Mouse (Mus musculus) kidney, embryonic 14.5 days (tissue): ENCODE measurements at regions not wholly inside any gene's neighbourhood (a gene's known extent, or its start where the extent isn't known, plus 50 kb on each side); places are given as distances from the start of the nearest gene placed in this dataset.
A peak's percentile ranks its signal among the peaks of the same experiment; 100 is the strongest.

ENCODE experiments used
- ATAC-seq: fragments of 200-750 bp; cut with Nextera tagmentation; 2 replicates; pipeline ENCODE4 v1.8.0; 2017; ENCODE audit warnings: moderate number of reproducible peaks, mild to moderate bottlenecking, moderate TSS enrichment, moderate library complexity; ENCODE audit not compliant: low FRiP score, low TSS enrichment
- H3K27ac ChIP-seq: fragments of 300-500 bp; sonication (generic); 2 replicates; pipeline ENCODE4 v1.5.1; 2014; ENCODE audit warnings: low read depth, mild to moderate bottlenecking, low read length, moderate library complexity, mixed read lengths
- H3K27me3 ChIP-seq: fragments of 300-500 bp; sonication (generic); 2 replicates; pipeline ENCODE4 v1.6.1; 2014; ENCODE audit warnings: mild to moderate bottlenecking, low read length; ENCODE audit not compliant: control insufficient read depth, insufficient read depth
- H3K36me3 ChIP-seq: fragments of 300-500 bp; sonication (generic); 2 replicates; pipeline ENCODE4 v1.6.1; 2014; ENCODE audit warnings: low read length, mixed read lengths; ENCODE audit not compliant: control insufficient read depth, insufficient read depth
- H3K4me1 ChIP-seq: fragments of 300-500 bp; sonication (generic); 2 replicates; pipeline ENCODE4 v1.6.1; 2014; ENCODE audit warnings: low read length, mixed read lengths; ENCODE audit not compliant: control insufficient read depth, insufficient read depth
- H3K4me2 ChIP-seq: fragments of 300-500 bp; sonication (generic); replicated peaks from 2 replicates; pipeline ENCODE4 v1.6.1; 2014; ENCODE audit warnings: low read depth, mild to moderate bottlenecking, low read length
- H3K4me3 ChIP-seq: fragments of 300-500 bp; sonication (generic); 2 replicates; pipeline ENCODE4 v1.5.1; 2014; ENCODE audit warnings: mild to moderate bottlenecking, low read length
- H3K9ac ChIP-seq: fragments of 300-500 bp; sonication (generic); 2 replicates; pipeline ENCODE4 v1.6.1; 2014; ENCODE audit warnings: low read depth, mild to moderate bottlenecking, low read length, moderate library complexity
- H3K9me3 ChIP-seq: fragments of 300-500 bp; sonication (generic); 2 replicates; pipeline ENCODE4 v1.6.1; 2016; ENCODE audit warnings: low read length; ENCODE audit not compliant: control insufficient read depth
- WGBS: fragments of 180-500 bp; shearing (Covaris S2); extraction: QIAGEN DNeasy Blood & Tissue Kit; methylation state at CpG from one replicate; pipeline ENCODE4 v1.1.7; 2014; 5-methylcytosine and 5-hydroxymethylcytosine counted together

GRCm38 (mm10) chr10:37275857-37276256 lies 137.1 kb upstream of the Marcks start:
- no peaks in the 10 kb centered on the region for H3K4me1 ChIP-seq
- no peak overlapping the region for H3K4me2 ChIP-seq
- H3K27me3 ChIP-seq, result no peaks in the 10 kb centered on the region
- no peak overlapping the region for H3K4me3 ChIP-seq
- no peak overlapping the region for H3K27ac ChIP-seq
- 97% methylated on average over 1 of the region's 1 CpGs for WGBS
- no peak for ATAC-seq
- no peaks in the 10 kb centered on the region for H3K36me3 ChIP-seq
- no peak overlapping the region for H3K9ac ChIP-seq
- no peaks in the 10 kb centered on the region for H3K9me3 ChIP-seq

GRCm38 (mm10) chr10:37275271-37275670 lies 136.6 kb upstream of the Marcks start:
- H3K27ac ChIP-seq, result no peak overlapping the region
- WGBS, result 87% methylated on average over 7 of the region's 7 CpGs
- H3K4me3 ChIP-seq, result no peak overlapping the region
- no peak overlapping the region for H3K9ac ChIP-seq
- H3K9me3 ChIP-seq, result no peaks in the 10 kb centered on the region
- H3K4me2 ChIP-seq, result no peak overlapping the region
- H3K27me3 ChIP-seq, result no peaks in the 10 kb centered on the region
- ATAC-seq, result no peak
- H3K4me1 ChIP-seq, result no peaks in the 10 kb centered on the region
- H3K36me3 ChIP-seq, result no peaks in the 10 kb centered on the region

- no peak overlapping the region for H3K9ac ChIP-seq
- no peak overlapping the region for H3K4me3 ChIP-seq
- no peak overlapping the region for H3K4me2 ChIP-seq
- H3K4me1 ChIP-seq, result no peaks in the 10 kb centered on the region
- H3K27ac ChIP-seq, result no peak overlapping the region
- ATAC-seq, result no peak
- H3K27me3 ChIP-seq, result no peaks in the 10 kb centered on the region
- no peaks in the 10 kb centered on the region for H3K36me3 ChIP-seq
- H3K9me3 ChIP-seq, result no peaks in the 10 kb centered on the region
- 94% methylated on average over 1 of the region's 1 CpGs for WGBS
Observed at GRCm38 (mm10) chr10:37271967-37272366, 133.2 kb upstream of the Marcks start.

GRCm38 (mm10) chr10:37270236-37271000 lies 131.7 kb upstream of the Marcks start:
- 80% methylated on average over 10 of the region's 10 CpGs for WGBS
- H3K36me3 ChIP-seq, result no peaks in the 10 kb centered on the region
- no peak overlapping the region for H3K27ac ChIP-seq
- no peak overlapping the region for H3K4me2 ChIP-seq
- H3K27me3 ChIP-seq, result no peaks in the 10 kb centered on the region
- H3K9ac ChIP-seq, result no peak overlapping the region
- no peak for ATAC-seq
- no peak overlapping the region for H3K4me3 ChIP-seq
- H3K9me3 ChIP-seq, result no peaks in the 10 kb centered on the region
- H3K4me1 ChIP-seq, result no peaks in the 10 kb centered on the region

- WGBS, result 50% methylated on average over 1 of the region's 1 CpGs
- H3K4me3 ChIP-seq, result no peak overlapping the region
- no peaks in the 10 kb centered on the region for H3K4me1 ChIP-seq
- H3K27me3 ChIP-seq, result no peaks in the 10 kb centered on the region
- no peak overlapping the region for H3K27ac ChIP-seq
- no peak overlapping the region for H3K4me2 ChIP-seq
- H3K9me3 ChIP-seq, result no peaks in the 10 kb centered on the region
- ATAC-seq, result no peak
- no peak overlapping the region for H3K9ac ChIP-seq
- H3K36me3 ChIP-seq, result no peaks in the 10 kb centered on the region
Observed at GRCm38 (mm10) chr10:37266909-37267308, 128.2 kb upstream of the Marcks start.

GRCm38 (mm10) chr10:37260791-37261488 lies 122.2 kb upstream of the Marcks start:
- ATAC-seq, result no peak
- H3K4me1 ChIP-seq, result no peaks in the 10 kb centered on the region

GRCm38 (mm10) chr10:37259186-37259585 lies 120.5 kb upstream of the Marcks start:
- H3K9ac ChIP-seq, result no peak overlapping the region
- WGBS, result 91% methylated on average over 3 of the region's 3 CpGs
- no peak overlapping the region for H3K4me3 ChIP-seq
- no peak overlapping the region for H3K4me2 ChIP-seq
- ATAC-seq, result no peak
- no peaks in the 10 kb centered on the region for H3K36me3 ChIP-seq
- H3K27me3 ChIP-seq, result no peaks in the 10 kb centered on the region
- H3K9me3 ChIP-seq, result no peaks in the 10 kb centered on the region
- H3K4me1 ChIP-seq, result no peaks in the 10 kb centered on the region
- no peak overlapping the region for H3K27ac ChIP-seq

More at GRCm38 (mm10) chr10:37260791-37261488, 122.2 kb upstream of the Marcks start:
- no peaks in the 10 kb centered on the region for H3K9me3 ChIP-seq
- WGBS, result 80% methylated on average over 8 of the region's 8 CpGs
- no peak overlapping the region for H3K4me3 ChIP-seq
- H3K27me3 ChIP-seq, result no peaks in the 10 kb centered on the region
- no peaks in the 10 kb centered on the region for H3K36me3 ChIP-seq
- no peak overlapping the region for H3K9ac ChIP-seq
- no peak overlapping the region for H3K27ac ChIP-seq
- H3K4me2 ChIP-seq, result no peak overlapping the region

GRCm38 (mm10) chr10:37257544-37257943 lies 118.8 kb upstream of the Marcks start:
- Histone ChIP-seq H3K27ac (no peak overlapping the region), H3K27me3 (no peaks in the 10 kb centered on the region), H3K4me3 (no peak overlapping the region), H3K9me3 (no peaks in the 10 kb centered on the region), H3K36me3 (no peaks in the 10 kb centered on the region), H3K4me2 (no peak overlapping the region), H3K4me1 (no peaks in the 10 kb centered on the region), H3K9ac (no peak overlapping the region)
- whole genome bisulfite sequencing, result 78% methylated on average over 6 of the region's 6 CpGs
- no peak for ATAC-seq

GRCm38 (mm10) chr10:37250934-37251521 lies 112.3 kb upstream of the Marcks start:
- H3K27me3 ChIP-seq, result no peaks in the 10 kb centered on the region
- 66% methylated on average over 6 of the region's 6 CpGs for WGBS
- ATAC-seq, result no peak
- H3K4me2 ChIP-seq, result no peak overlapping the region
- no peak overlapping the region for H3K4me3 ChIP-seq
- H3K36me3 ChIP-seq, result no peaks in the 10 kb centered on the region
- H3K9me3 ChIP-seq, result no peaks in the 10 kb centered on the region
- H3K27ac ChIP-seq, result peak overlapping the region; percentile 66
- no peak overlapping the region for H3K9ac ChIP-seq
- no peaks in the 10 kb centered on the region for H3K4me1 ChIP-seq
